Mouse (Mus musculus) stomach, embryonic 14.5 days (tissue): Measurements from ENCODE around the gene Clec2i. TPM values are rescaled to one million over a fixed set of nuclear protein-coding genes. Genes with fewer than 3 reads are reported as not detected.
"Not testable (repeated sequence)": the region's sequence is repeated elsewhere in the genome, so short reads cannot be mapped to it uniquely, and the experiment has no call there.

ENCODE experiments used
- ATAC-seq: fragments of 200-750 bp; cut with Nextera tagmentation; 2 replicates; pipeline ENCODE4 v1.8.0; 2017; ENCODE audit warnings: low read depth, moderate TSS enrichment; ENCODE audit not compliant: insufficient number of reproducible peaks, insufficient read depth, low FRiP score
- H3K27ac ChIP-seq: fragments of 300-500 bp; sonication (generic); 2 replicates; pipeline ENCODE4 v1.5.1; 2014; ENCODE audit warnings: mild to moderate bottlenecking, low read length, moderate library complexity, mixed read lengths
- H3K27me3 ChIP-seq: fragments of 300-500 bp; sonication (generic); 2 replicates; pipeline ENCODE4 v1.6.1; 2014; ENCODE audit warnings: low read length, control low read depth, mixed read lengths; ENCODE audit not compliant: control insufficient read depth, insufficient read depth
- H3K36me3 ChIP-seq: fragments of 300-500 bp; sonication (generic); 2 replicates; pipeline ENCODE4 v1.6.1; 2014; ENCODE audit warnings: mild to moderate bottlenecking, control low read depth, low read length, moderate library complexity, mixed read lengths; ENCODE audit not compliant: control insufficient read depth, insufficient read depth
- H3K4me1 ChIP-seq: fragments of 300-500 bp; sonication (generic); 2 replicates; pipeline ENCODE4 v1.6.1; 2014; ENCODE audit warnings: low read length, control low read depth, mixed read lengths; ENCODE audit not compliant: control insufficient read depth, insufficient read depth
- H3K4me2 ChIP-seq: fragments of 300-500 bp; sonication (generic); replicated peaks from 2 replicates; pipeline ENCODE4 v1.6.1; 2014; ENCODE audit warnings: low read depth, low read length, control low read depth
- H3K4me3 ChIP-seq: fragments of 300-500 bp; sonication (generic); 2 replicates; pipeline ENCODE4 v1.5.1; 2014; ENCODE audit warnings: low read depth, low read length, control low read depth
- H3K9ac ChIP-seq: fragments of 300-500 bp; sonication (generic); replicated peaks from 2 replicates; pipeline ENCODE4 v1.6.1; 2014; ENCODE audit warnings: low read depth, mild to moderate bottlenecking, control low read depth, low read length, moderate library complexity, mixed read lengths
- H3K9me3 ChIP-seq: fragments of 300-500 bp; sonication (generic); 2 replicates; pipeline ENCODE4 v1.6.1; 2016; ENCODE audit warnings: low read depth, low read length, control low read depth; ENCODE audit not compliant: control insufficient read depth
- WGBS: fragments of 180-500 bp; shearing (Covaris S2); extraction: QIAGEN DNeasy Blood & Tissue Kit; methylation state at CpG from one replicate; pipeline ENCODE4 v1.1.7; 2014; 5-methylcytosine and 5-hydroxymethylcytosine counted together
- microRNA-seq: library from miRNA; unstranded; fragments of <30 nt; microRNA quantifications from one replicate; pipeline ENCODE4, GENCODE M21; 2016
- polyA plus RNA-seq: library from polyadenylated mRNA; unstranded; fragments of >200 nt; fragmentation: Nextera tagmentation; extraction: Ambion mirVana; gene quantifications from 2 replicates; pipeline ENCODE4 v1.2.1, GENCODE M21; 2014

Clec2i gene
- polyA plus RNA-seq, 1 experiment from 2014 or later, result not detected

DNA sequence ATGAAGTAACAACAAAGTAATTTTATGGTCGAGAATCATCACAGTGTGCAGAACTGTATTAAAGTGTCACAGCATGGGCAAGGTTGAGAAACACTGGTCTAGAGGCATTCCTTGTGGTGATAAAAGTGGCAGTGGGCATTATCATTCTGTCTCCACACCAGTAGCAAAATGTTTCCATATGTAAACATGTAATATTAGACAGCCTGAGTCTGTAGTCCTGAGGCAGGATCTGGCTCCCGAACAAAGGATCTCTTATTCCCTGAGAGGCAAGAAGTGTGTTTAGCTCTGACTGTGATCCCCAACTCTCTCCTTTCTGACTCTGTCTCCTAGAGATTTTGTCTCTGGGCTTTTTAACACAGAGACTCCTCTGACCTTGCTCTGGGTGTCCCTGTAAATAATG is 45.7 kb downstream of the Clec2i start:
- H3K9me3 ChIP-seq, result no peaks in the 10 kb centered on the region
- no peak overlapping the region for H3K27ac ChIP-seq
- H3K9ac ChIP-seq, result no peak overlapping the region
- H3K36me3 ChIP-seq, result no peaks in the 10 kb centered on the region
- H3K4me1 ChIP-seq, result no peaks in the 10 kb centered on the region
- H3K4me3 ChIP-seq, result no peak overlapping the region
- no peaks in the 10 kb centered on the region for H3K27me3 ChIP-seq
- WGBS, result 22% methylated on average over 2 of the region's 2 CpGs
- H3K4me2 ChIP-seq, result no peak overlapping the region
- ATAC-seq, result no peak

DNA sequence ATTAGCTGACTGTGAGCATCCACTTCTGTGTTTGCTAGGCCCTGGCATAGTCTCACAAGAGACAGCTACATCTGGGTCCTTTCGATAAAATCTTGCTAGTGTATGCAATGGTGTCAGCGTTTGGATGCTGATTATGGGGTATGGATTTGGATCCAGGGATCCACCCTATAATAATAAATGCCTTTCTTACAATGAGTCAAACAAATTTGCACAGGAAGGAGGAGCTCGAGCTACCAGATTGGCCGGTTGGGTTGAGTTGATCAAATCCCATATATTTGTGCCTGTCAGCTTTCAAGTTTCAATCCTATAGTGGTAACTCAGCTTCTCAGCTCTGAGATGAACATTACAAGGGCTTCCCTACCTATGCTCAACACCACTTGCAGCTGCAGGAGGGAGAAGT is 46.7 kb downstream of the Clec2i start, which contains the start of gene Clec2g:
TSS of gene Clec2g (plus strand) at position 301 of the 400 bp plus-strand sequence.
- not testable (repeated sequence) for H3K4me2 ChIP-seq, H3K27me3 ChIP-seq, H3K36me3 ChIP-seq, H3K4me1 ChIP-seq, H3K9me3 ChIP-seq, H3K9ac ChIP-seq, H3K27ac ChIP-seq, H3K4me3 ChIP-seq, ATAC-seq
- 91% methylated on average over 4 of the region's 4 CpGs for WGBS

DNA sequence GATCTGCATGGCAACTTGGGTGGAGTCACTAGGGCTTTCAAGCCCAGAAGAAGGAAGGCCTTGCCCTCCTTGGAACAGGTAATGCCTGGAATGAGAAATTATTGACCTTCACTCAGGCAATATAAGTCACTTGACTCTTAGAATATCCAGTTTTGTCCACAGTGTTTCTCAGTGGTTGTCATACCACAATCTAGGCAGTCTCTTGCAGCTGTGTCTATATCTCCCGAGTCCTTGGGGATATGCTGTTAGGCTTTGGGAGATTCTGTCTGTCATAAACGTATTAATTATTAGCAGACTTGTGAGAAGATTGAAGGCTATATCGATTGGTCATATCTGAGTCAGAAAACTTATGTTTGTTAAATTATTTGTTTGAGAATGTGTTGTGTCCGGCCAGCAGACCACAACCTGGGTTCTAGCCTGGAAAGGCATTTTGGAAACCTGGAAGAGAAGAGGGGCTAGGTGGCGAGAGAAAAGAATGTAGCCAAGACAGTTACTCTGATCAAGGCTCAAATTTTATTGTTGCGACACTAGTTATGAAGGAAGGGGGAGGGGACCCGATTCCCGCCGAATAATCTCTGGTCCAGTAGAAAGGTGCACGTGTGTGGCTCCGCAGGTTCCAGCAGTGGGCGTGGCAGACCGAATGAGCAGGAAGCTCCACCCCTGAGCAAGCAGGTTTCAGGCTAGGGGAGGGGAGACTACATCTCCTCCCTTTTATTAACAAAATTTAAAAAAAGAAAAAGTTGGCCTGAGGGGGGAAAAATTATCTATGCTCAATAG is 48.7 kb downstream of the Clec2i start:
- not testable (repeated sequence) for H3K4me2 ChIP-seq, ATAC-seq, H3K27ac ChIP-seq, H3K4me1 ChIP-seq, H3K9me3 ChIP-seq, H3K36me3 ChIP-seq, H3K4me3 ChIP-seq, H3K27me3 ChIP-seq, H3K9ac ChIP-seq
- 93% methylated on average over 4 of the region's 13 CpGs for WGBS

DNA sequence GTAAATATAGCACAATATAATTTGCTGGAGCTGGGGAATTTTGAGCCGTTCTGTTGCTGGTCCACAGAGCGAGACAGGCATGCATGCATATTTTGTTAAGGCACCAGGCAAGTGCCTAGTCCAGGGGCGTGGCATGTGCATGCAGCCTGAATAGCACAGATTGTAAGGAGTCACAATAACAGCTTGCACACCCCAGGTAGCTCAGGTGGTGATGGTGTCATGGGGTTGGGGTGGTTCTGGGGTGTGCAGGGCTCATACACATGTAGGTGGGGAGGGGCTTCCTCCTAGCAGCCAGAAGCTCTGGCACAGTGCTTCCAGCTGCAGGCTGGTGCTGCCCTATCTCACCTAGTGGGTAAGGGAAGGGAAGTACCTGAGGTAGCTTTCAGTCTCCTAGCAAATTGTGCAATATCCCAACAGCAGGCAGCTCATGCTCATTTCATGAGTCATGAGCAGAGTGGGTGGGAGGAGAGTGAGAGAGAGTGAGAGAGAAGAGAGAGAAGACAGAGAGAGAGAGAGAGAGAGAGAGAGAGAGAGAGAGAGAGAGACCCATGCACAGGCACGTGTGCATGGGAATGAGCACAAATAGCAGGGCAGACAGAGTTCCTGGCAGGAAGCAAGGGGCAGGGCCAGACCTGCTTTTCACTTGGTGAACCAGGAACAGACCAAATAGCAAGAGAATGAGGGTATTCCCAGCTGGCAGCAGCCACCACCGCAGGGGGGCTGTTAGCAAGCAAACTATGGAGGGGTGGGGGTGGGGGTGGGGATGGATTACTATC is 54.4 kb downstream of the Clec2i start:
- H3K9me3 ChIP-seq, result peaks cover 5% of the 10 kb centered on the region; the same call in 1 of the 2 replicates
- H3K4me1 ChIP-seq, result no peaks in the 10 kb centered on the region
- ATAC-seq, result no peak
- no peak overlapping the region for H3K27ac ChIP-seq
- H3K9ac ChIP-seq, result no peak overlapping the region
- H3K36me3 ChIP-seq, result no peaks in the 10 kb centered on the region
- no peak overlapping the region for H3K4me3 ChIP-seq
- H3K27me3 ChIP-seq, result no peaks in the 10 kb centered on the region
- WGBS, result 82% methylated on average over 5 of the region's 5 CpGs
- no peak overlapping the region for H3K4me2 ChIP-seq

DNA sequence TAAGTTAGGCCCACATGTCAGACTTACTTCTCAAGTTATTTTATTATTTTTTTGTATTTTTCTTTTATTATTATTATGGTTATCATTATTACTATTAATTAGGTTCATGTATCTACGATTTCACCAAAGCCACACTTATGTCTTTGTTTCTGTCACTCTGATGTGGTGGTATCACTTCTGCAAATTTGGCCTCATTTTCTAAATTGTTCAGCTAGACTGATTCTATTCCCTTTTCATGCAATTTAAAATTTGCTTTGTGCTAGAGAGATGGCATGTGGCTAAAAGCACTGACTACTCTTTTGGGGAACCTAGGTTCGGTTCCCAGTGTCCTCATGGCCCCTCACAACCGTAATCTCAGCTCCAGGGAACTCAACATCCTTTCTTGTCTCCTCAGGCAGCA is 58.2 kb downstream of the Clec2i start:
- no peak for ATAC-seq
- Histone ChIP-seq H3K9me3 (peaks cover 5% of the 10 kb centered on the region; the same call in 1 of the 2 replicates), H3K4me3 (no peak overlapping the region), H3K4me2 (no peak overlapping the region), H3K4me1 (no peaks in the 10 kb centered on the region), H3K27me3 (no peaks in the 10 kb centered on the region), H3K27ac (no peak overlapping the region), H3K9ac (no peak overlapping the region), H3K36me3 (no peaks in the 10 kb centered on the region)
- WGBS, result 90% methylated on average over 3 of the region's 3 CpGs

Small RNAs within 50 kb of the gene (microRNA-seq; reads per million reads assigned to microRNA genes)
- not detected for gene Gm27336

Other genes with a start within 250 kb of the Clec2i start
- not detected in 2 replicates for gene Clec2h, start 225.2 kb upstream of the Clec2i start, polyA plus RNA-seq
- gene Klrb1, start 164.5 kb upstream of the Clec2i start, polyA plus RNA-seq, result not detected in 2 replicates
- not detected in 2 replicates for gene Klrb1c, start 98.4 kb upstream of the Clec2i start, polyA plus RNA-seq
- not detected in 2 replicates for gene Gm44511, start 61.3 kb upstream of the Clec2i start, polyA plus RNA-seq
- gene Klrb1b, start 61.3 kb upstream of the Clec2i start, polyA plus RNA-seq, result 0.29 and 0.34 TPM in 2 replicates
- gene BC035044, start 3.5 kb downstream of the Clec2i start, polyA plus RNA-seq, result 1.5 and 1.9 TPM in 2 replicates
- 0.81 TPM in 1 of 2 replicates, not detected in the other for gene Clec2g, start 46.8 kb downstream of the Clec2i start, polyA plus RNA-seq
- 0.14 and 0.36 TPM in 2 replicates for gene Klrb1f, start 158.3 kb downstream of the Clec2i start, polyA plus RNA-seq
- gene Clec2e, start 213.3 kb downstream of the Clec2i start, polyA plus RNA-seq, result not detected in 2 replicates